Mouse (Mus musculus) hematopoietic stem cell, adult 5-6 weeks (primary cell): ENCODE data around the gene Lgals9. TPM values are rescaled to one million over a fixed set of nuclear protein-coding genes. Genes with fewer than 3 reads are reported as not detected.

Experiments
- total RNA-seq: library from RNA; stranded (forward); fragments of 172-1452, 232-1000 nt; gene quantifications from 2 replicates; pipeline ENCODE4 v1.2.3, GENCODE M21; 2017

The Lgals9 gene
- total RNA-seq, 1 experiment from 2014 or later, result 104 TPM

Other genes starting within 250 kb of the Lgals9 start
- gene Ccnq, start 233.2 kb downstream of the Lgals9 start, total RNA-seq, result 19.4 and 30.0 TPM in 2 replicates
- gene Lyrm9, start 158.4 kb downstream of the Lgals9 start, total RNA-seq, result 5.8 and 104 TPM in 2 replicates
- not detected in 2 replicates for gene Nos2, start 64.2 kb downstream of the Lgals9 start, total RNA-seq
- gene Ksr1, start 161.5 kb upstream of the Lgals9 start, total RNA-seq, result 10.3 and 15.1 TPM in 2 replicates